Mouse (Mus musculus) limb, embryonic 13.5 days (tissue): ENCODE data around the gene Pcbp2. TPM values are rescaled to one million over a fixed set of nuclear protein-coding genes. Genes with fewer than 3 reads are reported as not detected.

ENCODE experiments used
- ATAC-seq: fragments of 200-750 bp; cut with Nextera tagmentation; 2 replicates; pipeline ENCODE4 v1.8.0; 2017; ENCODE audit warnings: low read depth, moderate number of reproducible peaks, moderate TSS enrichment; ENCODE audit not compliant: low FRiP score
- H3K27ac ChIP-seq: fragments of 300-500 bp; sonication (generic); 2 replicates; pipeline ENCODE4 v1.5.1; 2015; ENCODE audit warnings: inconsistent platforms, mild to moderate bottlenecking, moderate library complexity
- H3K27me3 ChIP-seq: fragments of 300-500 bp; sonication (generic); 2 replicates; pipeline ENCODE4 v1.6.1; 2015; ENCODE audit warnings: mild to moderate bottlenecking, inconsistent platforms
- H3K36me3 ChIP-seq: fragments of 300-500 bp; sonication (generic); 2 replicates; pipeline ENCODE4 v1.6.1; 2015; ENCODE audit warnings: inconsistent platforms, mild to moderate bottlenecking, moderate library complexity
- H3K4me1 ChIP-seq: fragments of 300-500 bp; sonication (generic); 2 replicates; pipeline ENCODE4 v1.6.1; 2015; ENCODE audit warnings: inconsistent platforms
- H3K4me2 ChIP-seq: fragments of 300-500 bp; sonication (generic); replicated peaks from 2 replicates; pipeline ENCODE4 v1.6.1; 2015; ENCODE audit warnings: inconsistent platforms, mild to moderate bottlenecking, moderate library complexity
- H3K4me3 ChIP-seq: fragments of 300-500 bp; sonication (generic); 2 replicates; pipeline ENCODE4 v1.5.1; 2015; ENCODE audit warnings: moderate library complexity, mild to moderate bottlenecking, inconsistent platforms
- H3K9ac ChIP-seq: fragments of 300-500 bp; sonication (generic); 2 replicates; pipeline ENCODE4 v1.6.1; 2015; ENCODE audit warnings: mild to moderate bottlenecking, inconsistent platforms
- H3K9me3 ChIP-seq: fragments of 300-500 bp; sonication (generic); 2 replicates; pipeline ENCODE4 v1.6.1; 2016; ENCODE audit warnings: inconsistent platforms
- WGBS: fragments of 180-500 bp; shearing (Covaris S2); methylation state at CpG from one replicate; pipeline ENCODE4 v1.1.7; 2015; 5-methylcytosine and 5-hydroxymethylcytosine counted together
- polyA plus RNA-seq: library from polyadenylated mRNA; unstranded; fragments of >200 nt; fragmentation: Nextera tagmentation; extraction: Ambion mirVana; gene quantifications from 2 replicates; pipeline ENCODE4 v1.2.1, GENCODE M21; 2015

The Pcbp2 gene
- polyA plus RNA-seq, 1 experiment from 2014 or later, result 262 TPM

- WGBS, result 93% methylated on average over 4 of the region's 4 CpGs
- no peak for ATAC-seq
- no peaks in the 10 kb centered on the region for H3K9me3 ChIP-seq
- H3K27ac ChIP-seq, result no peak overlapping the region
- no peaks in the 10 kb centered on the region for H3K4me1 ChIP-seq
- H3K4me3 ChIP-seq, result no peak overlapping the region
- peaks cover 84% of the 10 kb centered on the region for H3K36me3 ChIP-seq
- H3K4me2 ChIP-seq, result no peak overlapping the region
- H3K27me3 ChIP-seq, result no peaks in the 10 kb centered on the region
- H3K9ac ChIP-seq, result no peak overlapping the region
These were observed 74.5 kb downstream of the Pcbp2 start for GRCm38 (mm10) chr15:102544801-102545200.

- 93% methylated on average over 3 of the region's 3 CpGs for whole genome bisulfite sequencing
- no peak overlapping the region for H3K4me3 ChIP-seq
- peaks cover 82% of the 10 kb centered on the region for H3K36me3 ChIP-seq
- no peaks in the 10 kb centered on the region for H3K9me3 ChIP-seq
- H3K27me3 ChIP-seq, result no peaks in the 10 kb centered on the region
- no peak overlapping the region for H3K9ac ChIP-seq
- no peak overlapping the region for H3K4me2 ChIP-seq
- ATAC-seq, result no peak
- H3K4me1 ChIP-seq, result no peaks in the 10 kb centered on the region
- no peak overlapping the region for H3K27ac ChIP-seq
These were observed 75.9 kb downstream of the Pcbp2 start for GRCm38 (mm10) chr15:102546246-102546645.

GRCm38 (mm10) chr15:102546677-102547427 is 76.5 kb downstream of the Pcbp2 start:
- Histone ChIP-seq H3K4me1 (no peaks in the 10 kb centered on the region), H3K4me3 (no peak overlapping the region), H3K4me2 (no peak overlapping the region), H3K36me3 (peaks cover 84% of the 10 kb centered on the region), H3K27me3 (no peaks in the 10 kb centered on the region), H3K27ac (peak overlapping the region; percentile 17; the same call in 1 of the 2 replicates), H3K9me3 (no peaks in the 10 kb centered on the region), H3K9ac (no peak overlapping the region)
- no peak for ATAC-seq
- WGBS, result 79% methylated on average over 3 of the region's 3 CpGs

- no peak for ATAC-seq
- peaks cover 84% of the 10 kb centered on the region for H3K36me3 ChIP-seq
- no peaks in the 10 kb centered on the region for H3K27me3 ChIP-seq
- no peaks in the 10 kb centered on the region for H3K4me1 ChIP-seq
- no peak overlapping the region for H3K4me2 ChIP-seq
- no peaks in the 10 kb centered on the region for H3K9me3 ChIP-seq
- H3K4me3 ChIP-seq, result no peak overlapping the region
- WGBS, result 96% methylated on average over 3 of the region's 3 CpGs
- H3K9ac ChIP-seq, result no peak overlapping the region
- H3K27ac ChIP-seq, result no peak overlapping the region
These were observed 77.1 kb downstream of the Pcbp2 start for GRCm38 (mm10) chr15:102547478-102547877.

Other genes with a start within 250 kb of the Pcbp2 start
- gene Itgb7, start 238.6 kb upstream of the Pcbp2 start, polyA plus RNA-seq, result 3.2 and 3.5 TPM in 2 replicates
- 131 and 145 TPM in 2 replicates for gene Rarg, start 213.0 kb upstream of the Pcbp2 start, polyA plus RNA-seq
- 1.1 and 1.3 TPM in 2 replicates for gene Gm9918, start 200.0 kb upstream of the Pcbp2 start, polyA plus RNA-seq
- gene Mfsd5, start 191.1 kb upstream of the Pcbp2 start, polyA plus RNA-seq, result 64.7 and 65.8 TPM in 2 replicates
- 23.7 and 32.2 TPM in 2 replicates for gene Espl1, start 174.3 kb upstream of the Pcbp2 start, polyA plus RNA-seq
- 431 and 451 TPM in 2 replicates for gene Pfdn5, start 144.4 kb upstream of the Pcbp2 start, polyA plus RNA-seq
- gene Myg1, start 138.8 kb upstream of the Pcbp2 start, polyA plus RNA-seq, result 110 and 116 TPM in 2 replicates
- 75.9 and 76.6 TPM in 2 replicates for gene Aaas, start 119.8 kb upstream of the Pcbp2 start, polyA plus RNA-seq
- 6.0 and 7.4 TPM in 2 replicates for gene Sp7, start 103.4 kb upstream of the Pcbp2 start, polyA plus RNA-seq
- gene Sp1, start 64.4 kb upstream of the Pcbp2 start, polyA plus RNA-seq, result 11.6 and 12.0 TPM in 2 replicates
- 0.23 and 0.36 TPM in 2 replicates for gene Amhr2, start 25.2 kb upstream of the Pcbp2 start, polyA plus RNA-seq
- gene Prr13, start 11.5 kb upstream of the Pcbp2 start, polyA plus RNA-seq, result 59.5 and 62.6 TPM in 2 replicates
- 2.5 and 7.5 TPM in 2 replicates for gene Gm10337, start 33.2 kb downstream of the Pcbp2 start, polyA plus RNA-seq
- 22.4 and 24.5 TPM in 2 replicates for gene Map3k12, start 46.5 kb downstream of the Pcbp2 start, polyA plus RNA-seq
- 101 and 107 TPM in 2 replicates for gene Tarbp2, start 47.7 kb downstream of the Pcbp2 start, polyA plus RNA-seq
- 2.9 and 3.4 TPM in 2 replicates for gene Npff, start 54.4 kb downstream of the Pcbp2 start, polyA plus RNA-seq
- not detected in 2 replicates for gene Gm28047, start 154.5 kb downstream of the Pcbp2 start, polyA plus RNA-seq
- 47.2 and 51.0 TPM in 2 replicates for gene Atf7, start 154.9 kb downstream of the Pcbp2 start, polyA plus RNA-seq
- gene Atp5g2, start 201.8 kb downstream of the Pcbp2 start, polyA plus RNA-seq, result 54.7 and 65.5 TPM in 2 replicates